Mouse (Mus musculus) CH12.LX (cell line): ENCODE data around the gene Stmn1. TPM values are rescaled to one million over a fixed set of nuclear protein-coding genes. Genes with fewer than 3 reads are reported as not detected.

Experiments used
- DNase-seq: peaks from one replicate; pipeline ENCODE4 v3.0.0-alpha.2; 2013; ENCODE audit errors: extremely low read depth
- H3K27ac ChIP-seq: 2 replicates; pipeline ENCODE4 v1.5.1; 2012; ENCODE audit warnings: low read depth, mild to moderate bottlenecking, control low read depth, moderate library complexity; ENCODE audit not compliant: insufficient read depth
- H3K27me3 ChIP-seq: replicated peaks from 2 replicates; pipeline ENCODE3; 2012; ENCODE audit warnings: inconsistent platforms
- H3K36me3 ChIP-seq, 2 experiments: replicated peaks in 1 of 2; 2 replicates each; pipeline versions ENCODE3 to v1.6.1; 2012; ENCODE audit warnings: inconsistent platforms in 1 of 2, low read length in 1 of 2, mild to moderate bottlenecking in 1 of 2, mixed read lengths in 1 of 2, moderate library complexity in 1 of 2; ENCODE audit not compliant: control insufficient read depth in 1 of 2, insufficient read depth in 1 of 2
- H3K4me1 ChIP-seq, 2 experiments: 2 replicates each; pipeline ENCODE4 v1.6.1; 2012; ENCODE audit warnings: inconsistent platforms in 1 of 2, moderate library complexity in 1 of 2; ENCODE audit not compliant: insufficient read depth in 2 of 2, control insufficient read depth in 1 of 2
- H3K4me2 ChIP-seq: 2 replicates; pipeline ENCODE4 v1.6.1; 2012; ENCODE audit warnings: low read depth, mild to moderate bottlenecking, control low read depth; ENCODE audit not compliant: poor library complexity, insufficient read depth, severe bottlenecking
- H3K4me3 ChIP-seq, 3 experiments: fragments of 150-350 bp in 1 of 3; sonication (generic) in 1 of 3; replicated peaks in 1 of 3; 2 replicates each; pipeline versions ENCODE3 to v1.5.1; 2011 to 2012; ENCODE audit warnings: low read depth in 2 of 3, low read length in 2 of 3, mild to moderate bottlenecking in 2 of 3, moderate library complexity in 2 of 3, control low read depth in 1 of 3, improper control_type of control experiment in 1 of 3, inconsistent platforms in 1 of 3, mixed read lengths in 1 of 3; ENCODE audit not compliant: poor library complexity in 1 of 3
- H3K79me2 ChIP-seq: replicated peaks from 2 replicates; pipeline ENCODE4 v1.6.1; 2012; ENCODE audit warnings: mild to moderate bottlenecking, moderate library complexity; ENCODE audit not compliant: control insufficient read depth, poor library complexity, insufficient read depth, severe bottlenecking; ENCODE audit errors: extremely low read depth
- H3K9ac ChIP-seq: 2 replicates; pipeline ENCODE4 v1.6.1; 2012; ENCODE audit warnings: low read depth, mild to moderate bottlenecking, control low read depth, moderate library complexity; ENCODE audit not compliant: insufficient read depth
- H3K9me3 ChIP-seq: replicated peaks from 2 replicates; pipeline ENCODE3; 2012; ENCODE audit warnings: low read length, inconsistent platforms, mixed read lengths
- BHLHE40 ChIP-seq: IDR thresholded peaks from 2 replicates; pipeline ENCODE4 v1.6.1; 2011; ENCODE audit warnings: mild to moderate bottlenecking, low read depth, low read length, improper control_type of control experiment
- CHD1 ChIP-seq: IDR thresholded peaks from 2 replicates; pipeline ENCODE4 v1.6.1; 2012; ENCODE audit warnings: low read depth, low read length, improper control_type of control experiment, inconsistent platforms
- CTCF ChIP-seq, 2 experiments: IDR thresholded peaks in 1 of 2; conservative IDR thresholded peaks in 1 of 2; 2 replicates each; pipeline ENCODE4 v1.5.1; 2011 to 2012; ENCODE audit warnings: low read depth in 2 of 2, low read length in 2 of 2, improper control_type of control experiment in 1 of 2, inconsistent platforms in 1 of 2, mild to moderate bottlenecking in 1 of 2, moderate library complexity in 1 of 2
- E2F4 ChIP-seq: IDR thresholded peaks from 2 replicates; pipeline ENCODE4 v1.6.1; 2011; ENCODE audit warnings: low read depth, low read length, improper control_type of control experiment; ENCODE audit not compliant: insufficient replicate concordance
- ELF1 ChIP-seq: IDR thresholded peaks from 2 replicates; pipeline ENCODE4 v1.6.1; 2014; ENCODE audit warnings: low read depth, mild to moderate bottlenecking, inconsistent platforms, low read length, improper control_type of control experiment
- IRF4 ChIP-seq: IDR thresholded peaks from 2 replicates; pipeline ENCODE4 v1.6.1; 2014; ENCODE audit warnings: low read depth, mild to moderate bottlenecking, inconsistent platforms, low read length, improper control_type of control experiment
- JUN ChIP-seq: IDR thresholded peaks from 2 replicates; pipeline ENCODE4 v1.6.1; 2011; ENCODE audit warnings: low read depth, mild to moderate bottlenecking, low read length, improper control_type of control experiment, moderate library complexity; ENCODE audit not compliant: insufficient read depth
- JUND ChIP-seq: conservative IDR thresholded peaks from 2 replicates; pipeline ENCODE4 v1.6.1; 2011; ENCODE audit warnings: low read depth, low read length, improper control_type of control experiment
- KAT2A ChIP-seq: IDR thresholded peaks from 2 replicates; pipeline ENCODE4 v1.6.1; 2012; ENCODE audit warnings: low read length, improper control_type of control experiment, inconsistent platforms; ENCODE audit not compliant: insufficient replicate concordance
- MAFK ChIP-seq: IDR thresholded peaks from 2 replicates; pipeline ENCODE4 v1.6.1; 2011; ENCODE audit warnings: low read length, improper control_type of control experiment; ENCODE audit not compliant: insufficient replicate concordance
- MAX ChIP-seq: IDR thresholded peaks from 2 replicates; pipeline ENCODE4 v1.6.1; 2011; ENCODE audit warnings: low read length, improper control_type of control experiment
- MAZ ChIP-seq: IDR thresholded peaks from 2 replicates; pipeline ENCODE4 v1.6.1; 2012; ENCODE audit warnings: low read depth, mild to moderate bottlenecking, inconsistent platforms, low read length, improper control_type of control experiment, moderate library complexity
- MXI1 ChIP-seq: IDR thresholded peaks from 2 replicates; pipeline ENCODE4 v1.6.1; 2011; ENCODE audit warnings: mild to moderate bottlenecking, low read depth, low read length, improper control_type of control experiment
- MYC ChIP-seq: IDR thresholded peaks from 2 replicates; pipeline ENCODE4 v1.6.1; 2011; ENCODE audit warnings: low read depth, mild to moderate bottlenecking, improper control_type of control experiment, low read length
- NELFE ChIP-seq: IDR thresholded peaks from 2 replicates; pipeline ENCODE4 v1.6.1; 2011; ENCODE audit warnings: low read depth, low read length, improper control_type of control experiment
- NRF1 ChIP-seq: IDR thresholded peaks from 2 replicates; pipeline ENCODE4 v1.6.1; 2014; ENCODE audit warnings: low read depth, mild to moderate bottlenecking, inconsistent platforms, low read length, improper control_type of control experiment, moderate library complexity
- PAX5 ChIP-seq: IDR thresholded peaks from 2 replicates; pipeline ENCODE4 v1.6.1; 2012; ENCODE audit warnings: low read length, inconsistent platforms, mixed read lengths
- RCOR1 ChIP-seq: conservative IDR thresholded peaks from 2 replicates; pipeline ENCODE4 v1.6.1; 2012; ENCODE audit warnings: low read depth, mild to moderate bottlenecking, inconsistent platforms, low read length, improper control_type of control experiment
- SIN3A ChIP-seq: IDR thresholded peaks from 2 replicates; pipeline ENCODE4 v1.6.1; 2012; ENCODE audit warnings: low read length, improper control_type of control experiment, inconsistent platforms
- SMC3 ChIP-seq: IDR thresholded peaks from 2 replicates; pipeline ENCODE4 v1.6.1; 2011; ENCODE audit warnings: low read depth, low read length, improper control_type of control experiment
- TBP ChIP-seq: conservative IDR thresholded peaks from 2 replicates; pipeline ENCODE4 v1.6.1; 2011; ENCODE audit warnings: low read depth, low read length, improper control_type of control experiment
- UBTF ChIP-seq: IDR thresholded peaks from 2 replicates; pipeline ENCODE4 v1.6.1; 2012; ENCODE audit warnings: low read depth, mild to moderate bottlenecking, inconsistent platforms, low read length, improper control_type of control experiment, moderate library complexity
- USF1 ChIP-seq: IDR thresholded peaks from 2 replicates; pipeline ENCODE4 v1.6.1; 2014; ENCODE audit warnings: low read depth, mild to moderate bottlenecking, inconsistent platforms, low read length, improper control_type of control experiment
- ZC3H11A ChIP-seq: IDR thresholded peaks from 2 replicates; pipeline ENCODE4 v1.6.1; 2012; ENCODE audit warnings: low read depth, mild to moderate bottlenecking, inconsistent platforms, low read length, improper control_type of control experiment
- ZKSCAN1 ChIP-seq: IDR thresholded peaks from 2 replicates; pipeline ENCODE4 v1.6.1; 2012; ENCODE audit warnings: low read depth, inconsistent platforms, low read length, improper control_type of control experiment, borderline replicate concordance
- ZMIZ1 ChIP-seq: IDR thresholded peaks from 2 replicates; pipeline ENCODE4 v1.6.1; 2012; ENCODE audit warnings: low read depth, mild to moderate bottlenecking, inconsistent platforms, low read length, improper control_type of control experiment
- ZNF384 ChIP-seq: IDR thresholded peaks from 2 replicates; pipeline ENCODE4 v1.6.1; 2012; ENCODE audit warnings: low read depth, low read length, improper control_type of control experiment, inconsistent platforms
- dilution Hi-C: fragments of 300-500 bp; cut with MboI; formaldehyde crosslinking; loops from 2 replicates; pipeline ENCODE4 v1.14.3; 2020; ENCODE audit warnings: low sequenced_read_pairs; ENCODE audit not compliant: extremely low pct_unique_long_range_greater_than_20kb, extremely low pct_ligation_motif_present
- in situ Hi-C: fragments of 300-500 bp; cut with MboI; formaldehyde crosslinking; loops from 3 replicates; pipeline ENCODE4 v1.14.3; 2019; ENCODE audit warnings: low sequenced_read_pairs, low pct_ligation_motif_present, low pct_unique_long_range_greater_than_20kb, mixed read lengths
- polyA plus RNA-seq: library from polyadenylated mRNA; unstranded; fragments of >175 nt; gene quantifications from 2 replicates; pipeline ENCODE4 v1.2.1, GENCODE M21; 2012; ENCODE audit warnings: low read depth; ENCODE audit not compliant: insufficient read length
- total RNA-seq, 2 experiments: library from RNA; depleted of rRNA; stranded (reverse); fragments of 300-350 nt in 1 of 2; fragments of >200 nt in 1 of 2; gene quantifications; 2 replicates each; pipeline ENCODE4 v1.2.3; 2012 to 2014

Stmn1 gene
- total and polyA plus RNA-seq, 3 experiments = 31.2 to 39.4 (median 34.7) TPM

- H3K4me1 ChIP-seq = peaks cover 2 to 8% of the 10 kb centered on the region in 2 experiments; a peak in 2 of 4 replicates
- no peak overlapping the region for H3K27ac ChIP-seq
- H3K4me2 ChIP-seq = no peak overlapping the region
- H3K4me3 ChIP-seq = no peak overlapping the region
- H3K27me3 ChIP-seq = peaks cover 20% of the 10 kb centered on the region
- in situ Hi-C loops = no loop called here
- H3K79me2 ChIP-seq = no peaks in the 10 kb centered on the region
- no peaks in the 10 kb centered on the region for H3K36me3 ChIP-seq
- DNase-seq = no peak
- dilution Hi-C loops = no loop called here
- TF ChIP-seq JUND = no peak
- TF ChIP-seq RCOR1 = no peak
- no peak for TF ChIP-seq NELFE
- no peak for TF ChIP-seq PAX5
- no peak for TF ChIP-seq BHLHE40
- TF ChIP-seq MAZ = no peak
- TF ChIP-seq ZNF384 = no peak
- no peak for TF ChIP-seq NRF1
- no peak for TF ChIP-seq USF1
- no peak for TF ChIP-seq ZMIZ1
- TF ChIP-seq E2F4 = no peak
- TF ChIP-seq TBP = no peak
- TF ChIP-seq SMC3 = no peak
- TF ChIP-seq MAFK = no peak
- no peak for TF ChIP-seq ZC3H11A
- TF ChIP-seq UBTF = no peak
- no peak for TF ChIP-seq SIN3A
- TF ChIP-seq MXI1 = no peak
- H3K9ac ChIP-seq = no peak overlapping the region
- no peaks in the 10 kb centered on the region for H3K9me3 ChIP-seq
Observed at GRCm38 (mm10) chr4:134450392-134451195, 17.5 kb upstream of the Stmn1 start.

- TF ChIP-seq CTCF (conservative IDR thresholded peaks at IDR 0.05 in 1 of 2, IDR thresholded peaks at IDR 0.05 in 1 of 2; ENCODE audit: low read depth in 2 of 2, low read length in 2 of 2) (no peak), MAFK (no peak), SIN3A (no peak), ZKSCAN1 (no peak), PAX5 (no peak), MAX (no peak), KAT2A (no peak), CHD1 (no peak), ELF1 (no peak), MYC (no peak), RCOR1 (no peak), E2F4 (no peak), JUN (no peak), MAZ (no peak), ZNF384 (no peak), IRF4 (no peak)
- peaks cover 4 to 7% of the 10 kb centered on the region in 2 experiments; a peak in 2 of 4 replicates for H3K4me1 ChIP-seq
- H3K27me3 ChIP-seq = peaks cover 20% of the 10 kb centered on the region
- no peak overlapping the region for H3K4me3 ChIP-seq
- in situ Hi-C loops (no loop called here), dilution Hi-C loops (no loop called here)
- H3K4me2 ChIP-seq = no peak overlapping the region; the same call in 1 of the 2 replicates
- H3K27ac ChIP-seq = no peak overlapping the region
- H3K79me2 ChIP-seq = no peaks in the 10 kb centered on the region
- H3K9me3 ChIP-seq = no peaks in the 10 kb centered on the region
- no peak for DNase-seq
- no peak overlapping the region for H3K9ac ChIP-seq
- no peaks in the 10 kb centered on the region for H3K36me3 ChIP-seq
Observed at GRCm38 (mm10) chr4:134451484-134451883, 16.6 kb upstream of the Stmn1 start.
